Mouse (Mus musculus) hindbrain, postnatal 0 days (tissue): ENCODE measurements around the gene Zfp62. TPM values are rescaled to one million over a fixed set of nuclear protein-coding genes. Genes with fewer than 3 reads are reported as not detected.

Experiments
- ATAC-seq: fragments of 200-750 bp; cut with Nextera tagmentation; 2 replicates; pipeline ENCODE4 v1.8.0; 2017; ENCODE audit warnings: mild to moderate bottlenecking, moderate TSS enrichment, moderate library complexity
- DNase-seq: peaks from one replicate; pipeline ENCODE4 v3.0.0-alpha.2; 2015; ENCODE audit warnings: low spot score
- H3K27ac ChIP-seq: fragments of 300-500 bp; sonication (generic); 2 replicates; pipeline ENCODE4 v1.5.1; 2014; ENCODE audit warnings: mild to moderate bottlenecking
- H3K27me3 ChIP-seq: fragments of 300-500 bp; sonication (generic); 2 replicates; pipeline ENCODE4 v1.6.1; 2014; ENCODE audit warnings: low read length, mixed read lengths; ENCODE audit not compliant: insufficient read depth
- H3K36me3 ChIP-seq: fragments of 300-500 bp; sonication (generic); 2 replicates; pipeline ENCODE4 v1.6.1; 2014; ENCODE audit warnings: low read length, mixed read lengths; ENCODE audit not compliant: insufficient read depth
- H3K4me1 ChIP-seq: fragments of 300-500 bp; sonication (generic); 2 replicates; pipeline ENCODE4 v1.6.1; 2014; ENCODE audit warnings: antibody characterized with exemption, low read length, mixed read lengths; ENCODE audit not compliant: insufficient read depth
- H3K4me2 ChIP-seq: fragments of 300-500 bp; sonication (generic); 2 replicates; pipeline ENCODE4 v1.6.1; 2014; ENCODE audit warnings: low read depth, mild to moderate bottlenecking, low read length, moderate library complexity, mixed read lengths
- H3K4me3 ChIP-seq: fragments of 300-500 bp; sonication (generic); 2 replicates; pipeline ENCODE4 v1.5.1; 2014; ENCODE audit warnings: low read length
- H3K9ac ChIP-seq: fragments of 300-500 bp; sonication (generic); replicated peaks from 2 replicates; pipeline ENCODE4 v1.6.1; 2014; ENCODE audit warnings: mild to moderate bottlenecking, low read length, moderate library complexity, mixed read lengths
- H3K9me3 ChIP-seq: fragments of 300-500 bp; sonication (generic); 2 replicates; pipeline ENCODE4 v1.6.1; 2016; ENCODE audit warnings: low read length, mixed read lengths
- CTCF ChIP-seq: IDR thresholded peaks from 2 replicates; pipeline ENCODE4 v1.5.1; 2016; ENCODE audit warnings: antibody characterized with exemption, control low read depth, low read depth
- WGBS: fragments of 180-500 bp; shearing (Covaris S2); extraction: QIAGEN DNeasy Blood & Tissue Kit; methylation state at CpG from one replicate; pipeline ENCODE4 v1.1.7; 2014; 5-methylcytosine and 5-hydroxymethylcytosine counted together
- polyA plus RNA-seq: library from polyadenylated mRNA; unstranded; fragments of >200 nt; fragmentation: Nextera tagmentation; extraction: Ambion mirVana; gene quantifications from 2 replicates; pipeline ENCODE4 v1.2.1, GENCODE M21; 2015
- total RNA-seq: library from RNA; depleted of rRNA; stranded (reverse); fragments of >200 nt; gene quantifications from 2 replicates; pipeline ENCODE4 v1.2.3, GENCODE M21; 2014; rRNA removed

Zfp62 gene
- total and polyA plus RNA-seq, 2 experiments from 2014 or later = 25.0 to 25.8 TPM

DNA sequence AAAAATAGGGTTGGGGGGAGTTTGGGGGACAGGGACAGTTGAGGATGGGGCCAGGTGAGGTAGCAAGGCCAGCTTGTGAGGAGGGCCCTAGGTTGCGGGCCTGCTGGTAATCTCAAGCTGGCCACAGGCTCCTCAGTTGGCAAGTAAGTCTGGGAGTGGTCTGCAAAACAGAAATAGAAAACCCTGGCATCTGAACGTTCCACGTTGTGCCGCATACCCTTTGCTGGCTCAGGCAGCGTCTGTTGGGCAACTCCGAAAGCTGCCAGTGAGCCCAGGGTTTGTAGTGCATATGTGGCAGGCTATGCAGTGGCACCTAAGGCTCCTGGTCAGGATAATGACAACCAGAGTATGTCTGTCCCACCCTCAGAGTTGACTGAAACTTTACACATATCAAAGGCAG, 60.1 kb downstream of the Zfp62 start:
- TF ChIP-seq CTCF = no peak
- peaks cover 13% of the 10 kb centered on the region; the same call in 1 of the 2 replicates for H3K36me3 ChIP-seq
- H3K9me3 ChIP-seq = no peaks in the 10 kb centered on the region
- no peak for ATAC-seq
- H3K4me2 ChIP-seq = no peak overlapping the region
- no peak overlapping the region for H3K9ac ChIP-seq
- no peak for DNase-seq
- H3K4me3 ChIP-seq = no peak overlapping the region
- no peaks in the 10 kb centered on the region for H3K4me1 ChIP-seq
- H3K27me3 ChIP-seq = no peaks in the 10 kb centered on the region
- no peak overlapping the region for H3K27ac ChIP-seq
- WGBS = 86% methylated on average over 6 of the region's 6 CpGs

DNA sequence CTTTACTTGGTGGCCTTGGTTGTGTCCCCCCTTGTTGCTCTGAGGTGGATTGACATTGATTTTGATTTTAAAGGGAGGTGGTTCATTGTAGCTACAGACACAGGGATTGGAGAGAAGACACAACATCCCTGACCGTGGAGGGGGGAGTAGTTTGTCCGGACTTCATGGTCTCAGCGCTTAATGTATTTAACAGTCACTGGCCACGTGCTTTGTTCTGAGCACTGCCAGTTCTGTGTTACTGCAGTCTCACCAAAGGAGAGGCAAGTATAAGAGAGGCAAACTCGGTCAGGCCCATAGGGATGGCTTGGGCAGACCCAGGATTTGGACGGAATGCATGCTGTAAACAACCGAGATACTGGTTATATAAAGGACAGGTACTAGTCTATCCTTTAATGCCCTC, 61.0 kb downstream of the Zfp62 start:
- no peak overlapping the region for H3K9ac ChIP-seq
- no peak for TF ChIP-seq CTCF
- H3K4me1 ChIP-seq = no peaks in the 10 kb centered on the region
- H3K27ac ChIP-seq = no peak overlapping the region
- ATAC-seq (no peak), DNase-seq (no peak)
- no peaks in the 10 kb centered on the region for H3K9me3 ChIP-seq
- H3K36me3 ChIP-seq = peaks cover 13% of the 10 kb centered on the region; the same call in 1 of the 2 replicates
- H3K4me2 ChIP-seq = no peak overlapping the region
- H3K4me3 ChIP-seq = no peak overlapping the region
- WGBS = 91% methylated on average over 7 of the region's 7 CpGs
- no peaks in the 10 kb centered on the region for H3K27me3 ChIP-seq

DNA sequence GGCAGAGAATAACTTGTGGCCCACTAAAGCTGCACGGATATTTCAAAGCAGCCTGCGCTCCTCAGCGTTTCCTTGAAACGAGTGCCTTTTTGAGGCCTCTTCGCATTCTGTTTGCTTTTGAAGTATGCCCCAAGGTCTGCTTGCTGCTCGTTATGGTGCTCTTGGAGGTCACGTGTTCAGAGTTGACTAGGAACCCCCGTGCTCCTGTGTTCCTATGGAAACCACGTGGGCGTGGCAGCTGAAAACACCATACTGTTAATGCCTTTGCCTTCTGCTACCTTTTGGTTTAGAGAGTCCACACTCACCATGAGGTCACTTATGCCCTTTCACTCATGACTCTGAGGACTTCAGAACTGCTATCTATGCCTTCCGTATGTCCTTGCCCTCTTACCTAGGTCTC, 61.5 kb downstream of the Zfp62 start:
- H3K27me3 ChIP-seq = no peaks in the 10 kb centered on the region

DNA sequence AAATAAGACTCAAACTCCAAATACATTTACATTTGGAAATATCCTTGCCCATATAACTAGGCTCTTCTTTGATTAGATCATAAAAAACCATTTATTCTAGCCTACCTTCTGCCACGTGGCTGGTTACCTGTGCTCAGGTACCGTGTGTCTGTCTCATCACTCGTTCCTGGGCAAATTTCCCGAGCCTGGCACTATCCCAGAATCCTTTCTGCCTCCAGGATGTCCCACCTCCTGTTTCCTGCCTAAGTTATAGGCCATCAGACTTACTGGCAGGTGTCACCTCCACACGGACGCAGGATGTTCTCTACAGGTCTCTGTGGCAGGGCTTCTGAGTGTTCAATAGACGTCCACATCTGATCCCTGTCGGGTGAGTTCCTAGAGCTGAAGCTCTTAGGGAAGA, 62.0 kb downstream of the Zfp62 start:
- H3K9ac ChIP-seq = no peak overlapping the region

More for the DNA sequence above, 61.5 kb downstream of the Zfp62 start:
- TF ChIP-seq CTCF = no peak
- Histone ChIP-seq H3K27ac (no peak overlapping the region), H3K9ac (no peak overlapping the region), H3K9me3 (no peaks in the 10 kb centered on the region), H3K4me1 (no peaks in the 10 kb centered on the region), H3K36me3 (peaks cover 13% of the 10 kb centered on the region; the same call in 1 of the 2 replicates), H3K4me3 (no peak overlapping the region), H3K4me2 (no peak overlapping the region)
- ATAC-seq (no peak), DNase-seq (no peak)
- WGBS = 85% methylated on average over 11 of the region's 11 CpGs

DNA sequence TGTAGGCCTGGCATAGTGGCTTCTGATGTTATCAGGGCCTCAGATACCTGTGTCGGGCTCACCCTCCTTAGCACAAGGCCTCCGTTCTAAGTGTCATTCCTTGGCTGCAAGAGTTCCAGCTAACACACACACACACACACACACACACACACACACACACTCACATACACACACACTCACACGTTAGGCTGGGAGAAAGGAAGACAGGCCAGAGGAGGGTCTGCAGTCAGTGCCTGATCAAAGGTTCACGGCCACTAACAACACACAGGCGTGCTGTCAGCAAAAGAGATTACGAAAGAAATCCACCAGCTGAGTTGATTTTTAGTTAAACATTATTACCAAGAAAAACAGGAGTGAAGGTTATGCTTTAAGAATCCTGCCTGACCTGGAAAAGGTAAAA, 63.6 kb downstream of the Zfp62 start:
- no peak for TF ChIP-seq CTCF
- H3K4me3 ChIP-seq = no peak overlapping the region
- no peaks in the 10 kb centered on the region for H3K4me1 ChIP-seq
- H3K36me3 ChIP-seq = peaks cover 3% of the 10 kb centered on the region; the same call in 1 of the 2 replicates
- H3K4me2 ChIP-seq = no peak overlapping the region
- H3K9me3 ChIP-seq = no peaks in the 10 kb centered on the region
- H3K27ac ChIP-seq = no peak overlapping the region
- H3K9ac ChIP-seq = no peak overlapping the region
- no peaks in the 10 kb centered on the region for H3K27me3 ChIP-seq
- WGBS = 87% methylated on average over 6 of the region's 6 CpGs
- DNase-seq (no peak), ATAC-seq (no peak)

More for the DNA sequence above, 62.0 kb downstream of the Zfp62 start:
- 79% methylated on average over 8 of the region's 8 CpGs for WGBS
- H3K27me3 ChIP-seq = no peaks in the 10 kb centered on the region
- DNase-seq = no peak
- no peak overlapping the region for H3K27ac ChIP-seq
- H3K4me1 ChIP-seq = no peaks in the 10 kb centered on the region
- no peak for TF ChIP-seq CTCF
- H3K9me3 ChIP-seq = no peaks in the 10 kb centered on the region
- H3K4me2 ChIP-seq = no peak overlapping the region
- no peak overlapping the region for H3K4me3 ChIP-seq
- peaks cover 13% of the 10 kb centered on the region; the same call in 1 of the 2 replicates for H3K36me3 ChIP-seq
- ATAC-seq = no peak

DNA sequence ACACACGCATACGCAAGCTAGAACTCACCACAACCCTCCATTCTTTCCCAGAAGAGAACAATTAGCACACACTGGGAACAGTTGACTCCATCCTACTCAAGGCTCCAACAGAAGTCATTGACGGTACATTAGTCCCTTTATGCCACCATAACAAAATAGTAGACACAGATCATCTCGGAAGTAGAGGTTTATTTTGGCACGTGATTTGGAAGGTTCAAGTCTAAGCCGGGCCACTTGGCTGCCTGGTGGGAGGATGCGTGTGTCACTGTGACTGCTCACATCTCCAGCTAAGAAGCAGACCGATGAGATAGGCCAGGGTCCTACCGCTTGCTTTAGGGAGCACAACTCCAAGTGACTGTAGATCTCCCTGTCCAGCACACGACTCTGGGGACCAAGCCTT, 64.2 kb downstream of the Zfp62 start:
- no peak overlapping the region for H3K27ac ChIP-seq
- no peak overlapping the region for H3K4me2 ChIP-seq
- H3K4me3 ChIP-seq = no peak overlapping the region
- no peak overlapping the region for H3K9ac ChIP-seq
- TF ChIP-seq CTCF = no peak
- no peaks in the 10 kb centered on the region for H3K36me3 ChIP-seq
- ATAC-seq (no peak), DNase-seq (no peak)
- WGBS = 76% methylated on average over 10 of the region's 10 CpGs
- H3K27me3 ChIP-seq = no peaks in the 10 kb centered on the region
- H3K4me1 ChIP-seq = no peaks in the 10 kb centered on the region
- no peaks in the 10 kb centered on the region for H3K9me3 ChIP-seq

DNA sequence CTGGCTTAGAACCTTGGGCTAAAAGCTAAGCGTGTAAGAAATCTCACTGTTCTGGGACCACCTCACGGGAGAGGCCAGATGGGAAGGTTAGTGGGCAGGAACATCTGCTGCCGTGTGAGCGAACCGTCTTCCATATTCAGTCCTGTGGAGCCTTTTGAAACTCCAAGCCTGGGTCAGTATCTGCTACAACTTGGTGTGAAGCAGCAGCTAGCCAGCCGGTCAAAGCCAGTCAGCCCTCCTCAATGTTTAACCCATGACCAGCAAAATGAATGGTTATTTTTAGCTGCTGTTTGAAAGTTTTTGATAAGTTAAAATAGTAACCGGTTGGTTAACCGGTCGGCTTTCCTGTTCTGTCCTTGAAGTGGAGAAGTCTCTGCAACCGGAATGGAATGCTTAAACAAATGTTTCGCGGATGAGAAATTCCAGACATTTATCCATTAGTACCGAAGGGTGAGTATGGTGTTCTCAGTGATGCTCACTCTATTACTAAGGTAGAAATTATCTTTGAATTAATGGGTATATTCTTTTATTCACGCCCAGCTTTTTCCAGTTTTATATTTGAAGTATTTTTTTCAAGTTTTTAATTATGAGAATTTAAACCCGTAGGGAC, 65.0 kb downstream of the Zfp62 start:
- ATAC-seq = no peak
- 70% methylated on average over 15 of the region's 15 CpGs for WGBS
- Histone ChIP-seq H3K9ac (no peak overlapping the region), H3K27me3 (no peaks in the 10 kb centered on the region), H3K4me1 (no peaks in the 10 kb centered on the region), H3K36me3 (no peaks in the 10 kb centered on the region), H3K27ac (no peak overlapping the region), H3K4me2 (no peak overlapping the region), H3K9me3 (no peaks in the 10 kb centered on the region), H3K4me3 (no peak overlapping the region)
- no peak for TF ChIP-seq CTCF
- DNase-seq = peak; percentile 18

Other genes starting within 250 kb of the Zfp62 start
- gene Olfr56, start 224.4 kb upstream of the Zfp62 start, total RNA-seq = 0.16 TPM in 1 of 2 replicates, not detected in the other
- gene Olfr56, start 224.4 kb upstream of the Zfp62 start, polyA plus RNA-seq = 0.08 TPM in 1 of 2 replicates, not detected in the other
- gene 9930111J21Rik1, start 223.9 kb upstream of the Zfp62 start, total RNA-seq = 0.75 and 0.84 TPM in 2 replicates
- 0.20 and 0.40 TPM in 2 replicates for gene 9930111J21Rik1, start 223.9 kb upstream of the Zfp62 start, polyA plus RNA-seq
- gene Gm12185, start 211.1 kb upstream of the Zfp62 start, total RNA-seq = not detected in 2 replicates
- gene Gm12185, start 211.1 kb upstream of the Zfp62 start, polyA plus RNA-seq = 0.24 TPM in 1 of 2 replicates, not detected in the other
- not detected in 2 replicates for gene Tgtp1, start 209.1 kb upstream of the Zfp62 start, total RNA-seq
- gene Tgtp1, start 209.1 kb upstream of the Zfp62 start, polyA plus RNA-seq = 0.09 and 0.35 TPM in 2 replicates
- 0.78 and 1.7 TPM in 2 replicates for gene 9930111J21Rik2, start 152.1 kb upstream of the Zfp62 start, total RNA-seq
- 0.16 and 0.49 TPM in 2 replicates for gene 9930111J21Rik2, start 152.1 kb upstream of the Zfp62 start, polyA plus RNA-seq
- gene Tgtp2, start 139.1 kb upstream of the Zfp62 start, total RNA-seq = not detected in 2 replicates
- 0.20 and 0.52 TPM in 2 replicates for gene Tgtp2, start 139.1 kb upstream of the Zfp62 start, polyA plus RNA-seq
- gene Ifi47, start 126.7 kb upstream of the Zfp62 start, total RNA-seq = 0.68 TPM in 1 of 2 replicates, not detected in the other
- 1.2 and 1.6 TPM in 2 replicates for gene Ifi47, start 126.7 kb upstream of the Zfp62 start, polyA plus RNA-seq
- not detected in 2 replicates for gene Olfr1396, start 88.4 kb upstream of the Zfp62 start, total RNA-seq
- not detected in 2 replicates for gene Olfr1396, start 88.4 kb upstream of the Zfp62 start, polyA plus RNA-seq
- gene Olfr1395, start 61.0 kb upstream of the Zfp62 start, total RNA-seq = not detected in 2 replicates
- gene Olfr1395, start 61.0 kb upstream of the Zfp62 start, polyA plus RNA-seq = not detected in 2 replicates
- not detected in 2 replicates for gene Olfr1394, start 48.9 kb upstream of the Zfp62 start, total RNA-seq
- not detected in 2 replicates for gene Olfr1394, start 48.9 kb upstream of the Zfp62 start, polyA plus RNA-seq
- 0.37 TPM in 1 of 2 replicates, not detected in the other for gene Btnl9, start 16.1 kb upstream of the Zfp62 start, total RNA-seq
- 0.39 and 0.50 TPM in 2 replicates for gene Btnl9, start 16.1 kb upstream of the Zfp62 start, polyA plus RNA-seq
- 87.4 and 109 TPM in 2 replicates for gene Mgat1, start 40.9 kb downstream of the Zfp62 start, total RNA-seq
- gene Mgat1, start 40.9 kb downstream of the Zfp62 start, polyA plus RNA-seq = 33.6 and 35.3 TPM in 2 replicates
- 0.86 TPM in 1 of 2 replicates, not detected in the other for gene Olfr1393, start 75.0 kb downstream of the Zfp62 start, total RNA-seq
- 0.10 and 0.13 TPM in 2 replicates for gene Olfr1393, start 75.0 kb downstream of the Zfp62 start, polyA plus RNA-seq
- not detected in 2 replicates for gene Olfr1392, start 82.0 kb downstream of the Zfp62 start, total RNA-seq
- gene Olfr1392, start 82.0 kb downstream of the Zfp62 start, polyA plus RNA-seq = not detected in 2 replicates
- not detected in 2 replicates for gene Olfr10, start 101.4 kb downstream of the Zfp62 start, total RNA-seq
- not detected in 2 replicates for gene Olfr10, start 101.4 kb downstream of the Zfp62 start, polyA plus RNA-seq
- not detected in 2 replicates for gene Olfr1391, start 119.5 kb downstream of the Zfp62 start, total RNA-seq
- not detected in 2 replicates for gene Olfr1391, start 119.5 kb downstream of the Zfp62 start, polyA plus RNA-seq
- gene Olfr1390, start 131.9 kb downstream of the Zfp62 start, total RNA-seq = not detected in 2 replicates
- not detected in 2 replicates for gene Olfr1390, start 131.9 kb downstream of the Zfp62 start, polyA plus RNA-seq
- gene Olfr1389, start 219.8 kb downstream of the Zfp62 start, total RNA-seq = not detected in 2 replicates
- gene Olfr1389, start 219.8 kb downstream of the Zfp62 start, polyA plus RNA-seq = not detected in 2 replicates
- 0.10 TPM in 1 of 2 replicates, not detected in the other for gene Olfr1388, start 233.3 kb downstream of the Zfp62 start, total RNA-seq
- gene Olfr1388, start 233.3 kb downstream of the Zfp62 start, polyA plus RNA-seq = 0.08 TPM in 1 of 2 replicates, not detected in the other